Mouse (Mus musculus) left cerebral cortex, adult 2 months (tissue): ENCODE data around the gene Gpr19. TPM values are rescaled to one million over a fixed set of nuclear protein-coding genes. Genes with fewer than 3 reads are reported as not detected.

Experiments used
- DNase-seq, 2 experiments: peaks; one replicate each; pipeline ENCODE4 v3.0.0; 2021 to 2022; ENCODE audit warnings: low spot score in 2 of 2, mixed read lengths in 1 of 2; ENCODE audit errors: extremely low spot score in 1 of 2
- H3K27ac ChIP-seq: fragments of 200-600 bp; 2 replicates; pipeline ENCODE4 v1.8.1; 2022
- H3K4me3 ChIP-seq: fragments of 200-600 bp; 2 replicates; pipeline ENCODE4 v1.8.1; 2022
- CTCF ChIP-seq: fragments of 200-600 bp; IDR thresholded peaks from 2 replicates; pipeline ENCODE4 v1.8.1; 2022; ENCODE audit warnings: antibody characterized with exemption, mild to moderate bottlenecking, moderate library complexity
- intact Hi-C: fragments of 180-260 bp; cut with DNase I; formaldehyde crosslinking; loops from one replicate; pipeline ENCODE4 v1.15.1; 2025
- total RNA-seq, 2 experiments: library from RNA; stranded (reverse); gene quantifications; 2 replicates each; pipeline ENCODE4 v1.2.3; 2021

Gpr19 gene
- total RNA-seq, 2 experiments from 2014 or later: 22.2 to 26.9 TPM

DNA sequence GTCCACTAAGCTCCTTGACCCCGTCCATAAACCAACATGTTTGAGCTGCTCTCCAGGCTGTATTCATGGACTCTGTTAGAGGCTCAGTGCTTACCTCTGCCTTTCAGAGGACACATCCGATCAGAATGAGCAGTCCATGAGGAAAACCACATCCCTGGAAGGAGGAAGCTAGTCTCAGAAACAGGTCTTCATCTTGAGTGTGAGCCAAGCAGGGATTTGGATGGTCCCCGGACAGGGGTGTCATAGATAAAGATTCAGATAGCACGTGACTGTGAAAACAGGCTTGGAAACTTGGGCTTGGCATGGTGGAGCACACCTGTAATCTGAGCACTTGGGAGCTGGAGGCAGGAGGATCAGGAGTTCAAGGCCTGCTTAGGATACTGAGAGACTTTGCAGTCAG is 31.5 kb upstream of the Gpr19 start:
- TF ChIP-seq CTCF: no peak

DNA sequence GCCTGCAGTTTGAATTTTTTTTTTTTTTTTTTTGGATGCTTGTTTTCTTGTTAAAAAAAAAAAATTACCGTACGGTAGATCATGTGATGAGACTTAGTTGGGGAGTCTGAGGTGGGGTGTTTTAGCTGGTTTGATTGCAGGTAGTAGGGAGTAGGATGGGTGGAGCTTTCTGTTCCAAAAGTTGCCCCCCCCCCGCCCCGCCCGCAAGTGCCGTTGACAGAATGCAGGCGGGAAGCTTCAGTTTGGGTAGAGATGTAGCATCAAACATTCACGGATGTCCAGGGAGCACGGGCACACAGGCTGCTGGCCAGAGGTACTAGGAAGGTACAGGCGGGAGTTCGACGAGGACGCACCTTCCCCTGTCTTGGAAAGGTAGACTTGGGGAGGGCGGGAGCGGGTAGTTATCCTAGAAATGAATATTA is 30.5 kb upstream of the Gpr19 start:
- DNase-seq: no peak
- intact Hi-C loops: loop anchor here (10.0 kb wide), 1 partner anchor 284 kb away; no protein-coding TSS in a partner anchor
- TF ChIP-seq CTCF: no peak
- Histone ChIP-seq H3K27ac (no peak overlapping the region), H3K4me3 (peak overlapping the region; percentile 73)

More for the DNA sequence above, 31.5 kb upstream of the Gpr19 start:
- intact Hi-C loops: loop anchor here (10.0 kb wide), 1 partner anchor 285 kb away; no protein-coding TSS in a partner anchor
- Histone ChIP-seq H3K4me3 (no peak overlapping the region), H3K27ac (no peak overlapping the region)
- no peak for DNase-seq

DNA sequence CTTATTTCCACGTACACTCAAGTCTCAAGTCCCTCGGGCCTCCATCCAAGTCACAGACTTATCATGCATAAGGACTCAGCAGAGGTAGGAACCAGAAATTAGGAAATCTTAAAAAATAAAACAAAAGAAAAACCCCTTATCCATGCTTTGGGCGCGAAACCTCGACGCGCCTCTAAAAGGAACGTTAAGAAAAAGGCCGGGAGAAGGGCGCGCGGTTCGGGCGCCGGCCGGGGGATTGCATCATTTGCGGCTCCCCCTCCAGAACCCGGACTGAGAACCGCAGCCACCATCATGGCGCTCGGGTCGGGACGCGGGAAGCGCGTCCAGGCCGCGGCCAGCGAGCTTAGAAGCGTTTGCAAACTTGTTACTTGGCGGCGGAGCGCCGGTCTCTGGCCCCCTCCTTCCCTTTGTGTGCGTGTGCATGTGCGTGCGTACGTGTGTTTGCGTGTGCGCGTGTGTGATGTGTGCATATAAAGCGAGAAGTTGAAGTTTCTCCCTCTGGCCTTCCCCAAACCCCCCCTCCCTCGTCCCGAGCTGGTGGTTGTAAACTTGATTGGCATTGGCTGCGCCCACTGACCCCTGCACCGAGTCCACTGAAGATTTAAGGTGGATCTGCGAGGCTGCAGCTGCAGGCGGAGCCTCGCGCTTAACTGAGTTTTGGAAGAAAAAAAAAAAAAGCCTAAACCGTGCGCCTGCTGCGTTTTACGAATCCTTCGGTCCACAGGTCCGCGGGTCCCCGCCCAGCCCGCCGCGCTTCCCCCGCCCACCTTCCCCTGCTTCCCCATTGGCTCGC is 29.9 kb upstream of the Gpr19 start:
- DNase-seq: peak; percentile 29 to 44
- TF ChIP-seq CTCF: no peak
- Histone ChIP-seq H3K27ac (peak overlapping the region; percentile 77; the same call in 1 of the 2 replicates), H3K4me3 (peak overlapping the region; percentile 73)
- intact Hi-C loops: loop anchor here (10.0 kb wide), 1 partner anchor 283 kb away; no protein-coding TSS in a partner anchor

DNA sequence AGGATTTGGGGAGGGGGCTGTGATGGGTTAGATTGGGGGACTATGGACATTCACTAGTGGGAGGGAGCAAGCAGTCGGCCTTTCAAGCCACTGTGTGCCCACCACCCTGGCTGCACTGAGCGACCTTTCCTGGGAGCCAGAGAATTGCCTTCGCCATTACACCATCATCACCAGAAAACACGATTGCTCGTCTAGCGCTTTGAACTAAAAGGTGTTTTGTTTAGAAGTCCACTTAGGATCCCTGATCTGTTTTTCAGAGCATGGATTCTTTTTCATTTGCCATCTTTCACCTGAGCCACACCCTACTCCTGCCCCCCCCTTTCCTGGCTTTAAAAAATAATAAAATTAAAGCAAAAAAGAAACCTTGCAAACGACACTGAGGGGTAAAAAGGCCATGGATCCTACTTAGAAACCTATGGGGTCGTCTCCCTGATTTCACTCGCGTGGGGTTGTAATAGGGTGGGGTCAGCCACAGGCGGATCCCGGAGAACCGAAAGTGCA is 29.3 kb upstream of the Gpr19 start:
- intact Hi-C loops: loop anchor here (10.0 kb wide), 1 partner anchor 283 kb away; no protein-coding TSS in a partner anchor
- peak overlapping the region; percentile 73 for H3K4me3 ChIP-seq
- no peak for TF ChIP-seq CTCF
- DNase-seq: no peak
- H3K27ac ChIP-seq: peak overlapping the region; percentile 77; the same call in 1 of the 2 replicates

DNA sequence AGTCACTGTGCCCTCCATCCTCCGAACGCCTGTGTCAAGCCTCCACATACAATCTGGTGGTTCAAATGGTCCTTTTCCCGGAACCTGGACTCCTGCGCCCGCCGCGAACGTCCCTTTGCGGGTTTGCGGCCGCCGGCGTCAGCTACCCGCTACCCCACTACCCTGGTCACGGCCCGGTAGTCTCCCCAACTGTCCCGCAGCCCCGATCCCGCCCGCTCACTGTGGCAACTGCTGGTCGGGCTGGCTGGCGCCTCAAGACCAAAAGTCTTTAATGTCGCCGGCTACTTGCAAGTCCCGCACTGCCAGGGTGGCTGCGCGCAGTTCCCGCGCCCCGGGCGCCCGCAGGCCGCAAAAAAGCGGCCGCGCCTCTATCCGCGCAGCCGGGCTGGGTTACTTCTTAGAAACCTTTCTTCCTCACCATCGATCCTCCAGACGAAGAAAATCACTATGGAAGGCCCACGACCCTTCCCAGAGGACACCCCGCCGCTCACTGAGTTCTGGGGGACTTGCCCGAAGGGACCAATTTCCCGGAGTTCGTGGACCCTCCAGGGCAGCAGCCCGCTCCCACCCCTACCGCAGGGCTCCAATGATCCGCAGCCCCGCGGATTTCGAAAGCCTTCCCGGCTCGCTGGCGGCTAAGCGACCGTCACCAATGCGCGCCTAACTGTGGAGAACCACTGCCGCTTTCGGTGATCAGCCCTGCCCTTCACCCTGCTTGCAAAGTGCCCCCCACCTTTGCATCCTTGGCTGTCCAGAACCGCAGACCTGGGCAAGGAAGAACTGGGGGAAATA is 28.6 kb upstream of the Gpr19 start:
- peak overlapping the region; percentile 21 for H3K27ac ChIP-seq
- intact Hi-C loops: loop anchor here (10.0 kb wide), 1 partner anchor 282 kb away; no protein-coding TSS in a partner anchor
- TF ChIP-seq CTCF: no peak
- DNase-seq: peak; percentile 27 to 54
- H3K4me3 ChIP-seq: peak overlapping the region; percentile 73

DNA sequence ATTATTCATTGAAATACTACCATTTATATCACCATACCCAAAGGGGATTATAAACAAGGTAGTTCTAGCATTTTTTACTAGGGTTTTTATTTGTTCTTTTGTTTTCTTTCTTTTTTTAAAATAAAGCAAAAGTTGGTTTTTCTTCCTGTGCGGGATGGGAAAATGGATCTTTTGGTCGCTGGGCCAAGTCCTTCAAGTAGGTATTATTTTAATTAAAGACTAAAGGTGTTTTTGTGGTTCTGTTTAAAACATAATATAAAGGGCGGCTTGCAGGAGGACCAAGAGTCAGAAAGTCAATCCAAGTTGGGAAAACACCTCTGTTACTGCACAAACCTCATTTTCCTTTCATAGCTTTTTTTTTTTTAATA is 27.9 kb upstream of the Gpr19 start:
- H3K27ac ChIP-seq: no peak overlapping the region
- H3K4me3 ChIP-seq: peak overlapping the region; percentile 73
- no peak for DNase-seq
- intact Hi-C loops: loop anchor here (10.0 kb wide), 1 partner anchor 282 kb away; no protein-coding TSS in a partner anchor
- TF ChIP-seq CTCF: no peak

DNA sequence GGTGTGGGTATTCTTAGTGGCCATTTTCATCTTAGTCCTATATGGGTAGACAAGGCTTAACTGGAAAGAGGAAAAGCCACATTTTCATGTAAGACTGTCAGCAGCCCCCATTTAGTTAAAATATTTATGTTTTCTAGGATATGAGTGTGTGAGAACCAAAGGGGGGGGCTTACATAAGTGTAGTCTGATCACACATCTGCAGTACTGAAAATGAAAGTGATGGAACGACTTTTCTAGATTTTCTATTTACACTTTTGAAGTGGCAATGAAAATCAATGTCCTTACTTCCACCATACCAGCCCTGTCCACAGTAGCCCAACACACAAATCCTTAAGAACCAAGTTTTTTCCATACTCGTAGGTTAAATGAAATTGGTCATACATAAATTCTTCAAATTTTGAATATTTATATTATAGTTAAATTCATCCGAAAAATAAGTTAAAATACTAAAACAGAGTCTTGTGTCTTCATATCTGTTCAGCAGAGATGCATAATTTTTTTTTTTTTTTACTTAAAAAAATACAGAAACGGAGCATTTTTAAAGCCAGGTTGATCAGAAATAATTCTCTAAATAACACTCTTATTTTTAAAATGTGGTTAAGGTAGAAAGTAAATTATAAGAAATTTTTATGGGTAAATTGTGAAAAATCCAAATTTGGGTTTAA is 27.4 kb upstream of the Gpr19 start:
- no peak for TF ChIP-seq CTCF
- DNase-seq: no peak
- intact Hi-C loops: loop anchor here (10.0 kb wide), 1 partner anchor 281 kb away; no protein-coding TSS in a partner anchor
- Histone ChIP-seq H3K27ac (no peak overlapping the region), H3K4me3 (no peak overlapping the region)

DNA sequence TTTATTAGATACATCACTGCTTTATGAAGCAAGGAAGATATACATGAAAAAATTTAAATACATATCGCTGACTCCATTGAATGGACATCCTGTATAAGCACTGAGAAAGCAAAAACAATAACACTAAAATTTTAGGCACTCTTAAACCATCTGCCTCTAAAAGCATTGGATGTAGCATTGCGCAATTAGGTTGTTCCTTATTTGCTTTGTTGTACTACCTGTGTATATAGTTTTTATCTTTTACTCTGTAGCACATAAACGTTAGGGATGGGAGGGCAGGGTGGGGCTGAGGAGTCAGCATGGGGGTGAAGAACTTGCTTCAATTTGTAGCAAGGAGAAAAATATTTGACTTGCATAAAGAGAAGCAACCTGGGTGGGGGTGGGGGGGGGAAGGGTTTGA is 25.9 kb upstream of the Gpr19 start:
- H3K4me3 ChIP-seq: no peak overlapping the region
- intact Hi-C loops: loop anchor here (10.0 kb wide), 1 partner anchor 279 kb away; no protein-coding TSS in a partner anchor
- TF ChIP-seq CTCF: no peak
- no peak overlapping the region for H3K27ac ChIP-seq
- DNase-seq: no peak

DNA sequence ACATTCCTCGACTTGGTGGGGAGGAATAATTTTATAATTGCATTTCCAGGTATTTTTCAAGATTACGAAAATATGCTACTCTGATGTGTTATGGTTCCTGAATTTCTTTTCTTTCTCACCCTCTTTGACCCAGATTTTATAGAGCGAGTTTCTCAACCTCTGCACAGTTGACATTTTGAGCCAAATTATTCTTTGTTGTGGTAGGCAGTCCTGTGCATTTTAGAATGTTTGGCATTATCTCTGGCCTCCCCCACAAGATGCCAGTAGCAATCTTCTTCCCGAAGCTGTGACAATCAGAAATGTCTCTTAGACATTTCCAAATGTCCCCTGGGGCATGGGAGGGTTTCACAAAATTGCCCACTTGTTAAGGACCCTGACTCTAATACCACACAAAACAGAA is 25.3 kb upstream of the Gpr19 start:
- TF ChIP-seq CTCF: no peak
- Histone ChIP-seq H3K27ac (no peak overlapping the region), H3K4me3 (no peak overlapping the region)
- intact Hi-C loops: loop anchor here (10.0 kb wide), 1 partner anchor 279 kb away; no protein-coding TSS in a partner anchor
- no peak for DNase-seq

DNA sequence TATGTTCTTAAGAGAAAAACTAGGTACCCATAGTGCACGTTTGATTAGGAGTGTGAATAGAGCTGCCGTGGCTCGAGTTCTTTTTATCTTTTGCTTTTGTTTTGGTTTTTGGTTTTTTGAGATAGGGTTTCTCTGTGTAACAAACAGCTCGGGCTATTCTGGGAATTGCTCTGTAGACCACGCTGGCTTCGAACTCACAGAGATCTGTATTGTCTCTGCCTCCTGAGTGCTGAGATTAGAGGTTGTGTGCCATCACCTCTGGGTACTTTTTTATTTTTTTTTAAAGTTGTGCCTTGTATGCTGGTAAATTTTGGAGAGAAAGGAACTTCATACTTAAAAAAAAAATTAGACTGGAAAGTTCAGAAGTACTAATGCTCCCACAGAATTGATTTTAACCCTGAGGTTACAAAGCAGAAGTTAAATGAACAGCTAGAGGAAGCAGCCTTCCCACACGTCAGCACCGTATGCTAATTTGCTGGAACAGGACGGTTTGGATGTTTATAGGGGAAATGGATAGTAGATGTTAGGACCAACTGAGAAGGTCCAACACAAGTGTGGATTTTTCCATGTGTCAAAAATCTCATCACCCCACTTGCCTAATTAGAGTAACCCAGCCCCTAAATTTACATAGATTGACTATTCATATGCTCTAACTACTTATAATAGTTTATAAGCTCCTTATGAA is 24.3 kb upstream of the Gpr19 start:
- DNase-seq: no peak
- H3K27ac ChIP-seq: no peak overlapping the region
- peak overlapping the region; percentile 96 for H3K4me3 ChIP-seq
- TF ChIP-seq CTCF: no peak
- intact Hi-C loops: loop anchor here (10.0 kb wide), 1 partner anchor 278 kb away; no protein-coding TSS in a partner anchor
